Mouse (Mus musculus): Measurements from ENCODE around the gene Rara. TPM values are rescaled to one million over a fixed set of nuclear protein-coding genes. Genes with fewer than 3 reads are reported as not detected.

The Rara gene
- polyA plus RNA-seq, 1 experiment: 17.2 TPM

DNA sequence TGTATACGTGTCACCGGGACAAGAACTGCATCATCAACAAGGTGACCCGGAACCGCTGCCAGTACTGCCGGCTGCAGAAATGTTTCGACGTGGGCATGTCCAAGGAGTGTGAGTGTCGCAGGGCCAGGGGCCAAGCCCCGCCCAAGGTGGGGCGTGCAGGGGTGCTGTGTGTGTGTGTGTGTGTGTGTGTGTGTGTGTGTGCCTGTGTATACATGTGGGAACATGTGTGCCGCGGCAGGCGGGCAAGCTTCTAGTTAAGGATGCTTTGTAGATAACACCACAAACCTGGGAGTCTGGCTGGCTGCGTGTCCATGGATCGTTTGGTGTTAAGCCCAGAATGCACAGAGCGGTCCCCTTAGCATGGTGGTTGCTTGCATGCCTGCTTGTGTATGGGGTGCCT lies 40.5 kb downstream of the Rara start:
- 88% methylated on average over 16 of the region's 16 CpGs for WGBS
- Histone ChIP-seq H3K27ac (ENCODE audit: control insufficient read depth, insufficient read depth, low read depth, low read length, poor library complexity) (no peak overlapping the region), H3K4me1 (ENCODE audit: control insufficient read depth, insufficient read depth, low read length) (peaks cover 3% of the 10 kb centered on the region), H3K4me3 (replicated peaks; ENCODE audit: control insufficient read depth, low read depth, low read length) (no peak overlapping the region)
- TF ChIP-seq CTCF (IDR thresholded peaks at IDR 0.05; ENCODE audit: control insufficient read depth, insufficient read depth, low read length) (no peak), POLR2A (IDR thresholded peaks at IDR 0.05; ENCODE audit: borderline replicate concordance, control insufficient read depth, low read depth, low read length) (no peak)

GRCm38 (mm10) chr11:98968716-98969495 lies 41.3 kb downstream of the Rara start:
- H3K4me1 ChIP-seq (ENCODE audit: control insufficient read depth, insufficient read depth, low read length): peaks cover 2% of the 10 kb centered on the region; the same call in 1 of the 2 replicates
- WGBS: 31% methylated on average over 20 of the region's 20 CpGs
- no peak overlapping the region for H3K27ac ChIP-seq (ENCODE audit: control insufficient read depth, insufficient read depth, low read depth, low read length, poor library complexity)
- TF ChIP-seq POLR2A (IDR thresholded peaks at IDR 0.05; ENCODE audit: borderline replicate concordance, control insufficient read depth, low read depth, low read length) (no peak), CTCF (IDR thresholded peaks at IDR 0.05; ENCODE audit: control insufficient read depth, insufficient read depth, low read length) (no peak)
- H3K4me3 ChIP-seq (replicated peaks; ENCODE audit: control insufficient read depth, low read depth, low read length): no peak overlapping the region

GRCm38 (mm10) chr11:98969496-98969927 lies 41.9 kb downstream of the Rara start:
- H3K4me3 ChIP-seq (replicated peaks; ENCODE audit: control insufficient read depth, low read depth, low read length): no peak overlapping the region
- 52% methylated on average over 17 of the region's 17 CpGs for WGBS
- H3K27ac ChIP-seq (ENCODE audit: control insufficient read depth, insufficient read depth, low read depth, low read length, poor library complexity): no peak overlapping the region
- no peak for TF ChIP-seq CTCF (IDR thresholded peaks at IDR 0.05; ENCODE audit: control insufficient read depth, insufficient read depth, low read length)
- TF ChIP-seq POLR2A (IDR thresholded peaks at IDR 0.05; ENCODE audit: borderline replicate concordance, control insufficient read depth, low read depth, low read length): no peak
- H3K4me1 ChIP-seq (ENCODE audit: control insufficient read depth, insufficient read depth, low read length): no peaks in the 10 kb centered on the region

DNA sequence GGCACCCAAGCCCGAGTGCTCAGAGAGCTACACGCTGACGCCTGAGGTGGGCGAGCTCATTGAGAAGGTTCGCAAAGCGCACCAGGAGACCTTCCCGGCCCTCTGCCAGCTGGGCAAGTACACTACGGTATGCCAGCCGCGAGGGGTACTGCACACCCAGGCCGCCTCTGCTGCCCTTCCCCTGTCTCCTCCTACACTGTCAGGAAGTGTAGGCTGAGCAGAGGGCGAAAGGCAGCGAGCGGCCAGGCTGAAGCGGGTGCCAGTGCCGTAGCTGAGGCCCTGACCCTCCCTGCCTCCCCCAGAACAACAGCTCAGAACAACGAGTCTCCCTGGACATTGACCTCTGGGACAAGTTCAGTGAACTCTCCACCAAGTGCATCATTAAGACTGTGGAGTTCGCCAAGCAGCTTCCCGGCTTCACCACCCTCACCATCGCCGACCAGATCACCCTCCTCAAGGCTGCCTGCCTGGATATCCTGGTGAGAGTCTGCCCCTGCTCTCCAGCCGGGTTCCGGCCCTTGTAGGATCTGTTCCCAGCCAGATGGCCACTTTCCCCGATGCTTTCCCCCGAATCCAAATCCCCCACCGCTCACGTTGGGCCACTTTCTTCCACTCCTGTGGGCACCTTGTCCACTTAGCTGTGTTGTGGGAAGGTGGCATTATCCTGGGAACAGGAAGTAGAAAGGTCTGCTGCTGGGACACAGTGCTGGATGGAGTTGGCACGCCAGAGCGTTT lies 42.7 kb downstream of the Rara start:
- Histone ChIP-seq H3K4me1 (ENCODE audit: control insufficient read depth, insufficient read depth, low read length) (no peaks in the 10 kb centered on the region), H3K27ac (ENCODE audit: control insufficient read depth, insufficient read depth, low read depth, low read length, poor library complexity) (no peak overlapping the region), H3K4me3 (replicated peaks; ENCODE audit: control insufficient read depth, low read depth, low read length) (no peak overlapping the region)
- WGBS: 85% methylated on average over 29 of the region's 29 CpGs
- TF ChIP-seq CTCF (IDR thresholded peaks at IDR 0.05; ENCODE audit: control insufficient read depth, insufficient read depth, low read length): no peak

- TF ChIP-seq POLR2A (IDR thresholded peaks at IDR 0.05; ENCODE audit: borderline replicate concordance, control insufficient read depth, low read depth, low read length) (no peak), CTCF (IDR thresholded peaks at IDR 0.05; ENCODE audit: control insufficient read depth, insufficient read depth, low read length) (no peak)
- H3K27ac ChIP-seq (ENCODE audit: control insufficient read depth, insufficient read depth, low read depth, low read length, poor library complexity): no peak overlapping the region
- H3K4me1 ChIP-seq (ENCODE audit: control insufficient read depth, insufficient read depth, low read length): no peaks in the 10 kb centered on the region
- no peak overlapping the region for H3K4me3 ChIP-seq (replicated peaks; ENCODE audit: control insufficient read depth, low read depth, low read length)
- 84% methylated on average over 23 of the region's 23 CpGs for WGBS
Observed at GRCm38 (mm10) chr11:98971316-98972031, 43.9 kb downstream of the Rara start.

DNA sequence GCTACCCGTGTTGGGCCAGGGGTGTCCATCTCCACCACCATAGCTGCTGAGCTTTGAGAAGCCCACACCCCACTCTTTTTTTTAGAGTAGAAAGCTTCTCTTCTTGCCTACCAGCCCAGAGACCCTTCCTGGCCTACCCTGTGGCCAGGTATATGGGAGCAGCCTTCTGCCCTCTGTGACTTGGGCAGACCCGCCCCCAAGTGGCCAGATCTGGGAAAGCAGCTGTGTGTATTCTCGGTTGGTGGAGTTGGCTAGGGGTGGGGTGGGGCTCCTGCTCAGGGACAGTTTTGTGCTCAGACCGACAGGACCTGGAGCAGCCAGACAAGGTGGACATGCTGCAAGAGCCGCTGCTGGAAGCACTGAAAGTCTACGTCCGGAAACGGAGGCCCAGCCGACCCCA lies 44.6 kb downstream of the Rara start:
- 57% methylated on average over 9 of the region's 9 CpGs for WGBS
- Histone ChIP-seq H3K4me3 (replicated peaks; ENCODE audit: control insufficient read depth, low read depth, low read length) (no peak overlapping the region), H3K27ac (ENCODE audit: control insufficient read depth, insufficient read depth, low read depth, low read length, poor library complexity) (no peak overlapping the region), H3K4me1 (ENCODE audit: control insufficient read depth, insufficient read depth, low read length) (no peaks in the 10 kb centered on the region)
- TF ChIP-seq CTCF (IDR thresholded peaks at IDR 0.05; ENCODE audit: control insufficient read depth, insufficient read depth, low read length) (peak; percentile 91), POLR2A (IDR thresholded peaks at IDR 0.05; ENCODE audit: borderline replicate concordance, control insufficient read depth, low read depth, low read length) (no peak)

DNA sequence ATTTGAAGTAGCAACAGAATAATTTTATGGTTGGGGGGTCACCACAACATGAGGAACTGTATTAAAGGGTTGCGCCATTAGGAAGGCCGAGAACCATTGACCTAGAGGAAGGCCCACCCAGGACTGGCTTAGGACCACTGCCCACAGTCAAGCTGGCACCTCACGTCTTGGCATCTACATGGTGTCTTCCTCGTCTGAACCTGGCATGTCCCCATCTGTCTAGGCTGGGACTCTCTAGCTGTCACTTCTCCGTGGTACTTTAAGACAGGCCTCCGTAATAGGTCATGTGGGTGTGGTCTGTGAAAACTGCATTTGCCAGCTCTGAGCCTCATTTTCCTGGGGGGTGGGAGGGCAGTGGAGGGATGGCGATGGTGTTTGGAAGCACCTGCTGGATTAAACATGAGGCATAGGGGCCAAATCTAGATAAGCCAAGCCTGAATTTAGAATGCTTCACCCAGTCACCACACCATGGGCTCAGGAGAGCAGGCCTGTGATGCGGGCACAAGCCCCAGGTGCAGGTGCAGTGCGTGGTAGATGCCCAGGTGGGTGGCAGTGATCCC lies 45.3 kb downstream of the Rara start:
- no peaks in the 10 kb centered on the region for H3K4me1 ChIP-seq (ENCODE audit: control insufficient read depth, insufficient read depth, low read length)

DNA sequence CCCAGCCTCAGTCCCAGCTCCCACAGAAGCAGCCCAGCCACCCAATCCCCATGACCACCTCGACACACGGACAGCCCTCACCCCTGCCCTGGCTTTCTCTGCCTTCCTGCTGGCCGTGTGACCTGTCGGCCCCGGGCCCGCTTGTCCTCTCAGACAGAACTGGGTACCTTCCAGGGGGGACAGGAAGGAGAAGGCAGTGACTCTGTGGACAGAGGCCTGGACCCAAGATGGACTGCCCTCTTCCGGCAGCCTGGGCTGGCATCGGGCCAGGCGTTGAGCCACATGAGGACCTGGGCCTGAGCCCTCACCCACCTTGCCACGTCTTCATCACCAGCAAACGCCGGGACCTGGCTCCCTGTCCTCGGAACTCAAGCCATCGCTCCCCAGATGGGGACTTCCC lies 46.0 kb downstream of the Rara start:
- WGBS: 89% methylated on average over 14 of the region's 14 CpGs
- H3K4me3 ChIP-seq (replicated peaks; ENCODE audit: control insufficient read depth, low read depth, low read length): no peak overlapping the region
- H3K27ac ChIP-seq (ENCODE audit: control insufficient read depth, insufficient read depth, low read depth, low read length, poor library complexity): no peak overlapping the region
- H3K4me1 ChIP-seq (ENCODE audit: control insufficient read depth, insufficient read depth, low read length): no peaks in the 10 kb centered on the region
- TF ChIP-seq POLR2A (IDR thresholded peaks at IDR 0.05; ENCODE audit: borderline replicate concordance, control insufficient read depth, low read depth, low read length): no peak

More for the DNA sequence above, 45.3 kb downstream of the Rara start:
- no peak overlapping the region for H3K4me3 ChIP-seq (replicated peaks; ENCODE audit: control insufficient read depth, low read depth, low read length)
- WGBS: 73% methylated on average over 9 of the region's 9 CpGs
- TF ChIP-seq CTCF (IDR thresholded peaks at IDR 0.05; ENCODE audit: control insufficient read depth, insufficient read depth, low read length) (no peak), POLR2A (IDR thresholded peaks at IDR 0.05; ENCODE audit: borderline replicate concordance, control insufficient read depth, low read depth, low read length) (no peak)
- H3K27ac ChIP-seq (ENCODE audit: control insufficient read depth, insufficient read depth, low read depth, low read length, poor library complexity): no peak overlapping the region
